In the genomic region with DNA sequence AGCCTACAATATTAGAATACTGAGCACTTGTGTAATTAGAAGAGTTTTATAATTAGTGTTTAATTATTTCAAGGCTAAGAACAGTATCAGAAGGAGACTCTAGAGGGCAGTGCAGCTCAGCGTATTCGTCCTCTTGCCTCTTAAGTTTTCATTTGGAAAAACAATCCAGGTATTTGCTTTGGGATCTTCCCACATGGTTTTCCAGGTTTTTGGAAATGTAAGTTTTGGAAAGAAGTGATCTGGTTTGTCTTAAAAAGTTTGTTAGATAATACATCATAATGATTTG, we compare ENCODE assay signal across 9 mouse cellular contexts.
DNase-seq lines count a peak whose midpoint lies in the region; ATAC-seq and TF ChIP-seq lines count a peak whose summit lies in the region.
"Had no signal": no experiment of that assay in that cellular context is flagged by ENCODE, and none has a peak within 500 bp of the region (broad histone marks: within the 10 kb centered on the region; RNA-seq: fewer than 3 reads in every experiment).

No protein-coding gene starts in this region.

- no peak overlapping the region for H3K9ac ChIP-seq in forebrain, embryonic 11.5 days (ENCODE audit: low read length)
- H3K9ac ChIP-seq in lung, embryonic 14.5 days = no peak overlapping the region
- H3K9ac ChIP-seq: neural tube, embryonic 13.5 days had no signal

- no peaks in the 10 kb centered on the region for H3K27me3 ChIP-seq in forebrain, embryonic 11.5 days (ENCODE audit: control insufficient read depth, insufficient read depth, low read length)
- no peaks in the 10 kb centered on the region for H3K27me3 ChIP-seq in forebrain, embryonic 10.5 days (ENCODE audit: poor library complexity, severe bottlenecking)
- no peaks in the 10 kb centered on the region for H3K27me3 ChIP-seq in lung, embryonic 14.5 days (ENCODE audit: insufficient read depth, low read length)
- H3K27me3 ChIP-seq: neural tube, embryonic 13.5 days had no signal

- H3K27ac ChIP-seq in forebrain, embryonic 11.5 days (ENCODE audit: low read depth, low read length) = no peak overlapping the region
- H3K27ac ChIP-seq in forebrain, embryonic 10.5 days = no peak overlapping the region
- H3K27ac ChIP-seq in lung, embryonic 14.5 days (ENCODE audit: low read depth) = no peak overlapping the region

- WGBS in forebrain, embryonic 11.5 days = 11% methylated on average over 2 of the region's 2 CpGs
- 17% methylated on average over 2 of the region's 2 CpGs for WGBS in forebrain, embryonic 10.5 days
- 23% methylated on average over 2 of the region's 2 CpGs for WGBS in lung, embryonic 14.5 days

- ATAC-seq in forebrain, embryonic 11.5 days (replicated peaks; ENCODE audit: low FRiP score) = peak; percentile 57
- no peak for ATAC-seq in lung, embryonic 14.5 days (ENCODE audit: insufficient read depth)
- ATAC-seq in activated CD4-positive, CD25-positive, alpha-beta regulatory T cell, adult 4 months = no peak

- no peaks in the 10 kb centered on the region for H3K36me3 ChIP-seq in forebrain, embryonic 11.5 days (ENCODE audit: control insufficient read depth, insufficient read depth, low read length)
- H3K36me3 ChIP-seq in forebrain, embryonic 10.5 days (replicated peaks) = peaks cover 4% of the 10 kb centered on the region; the same call in 1 of the 2 replicates
- no peaks in the 10 kb centered on the region for H3K36me3 ChIP-seq in lung, embryonic 14.5 days (ENCODE audit: insufficient read depth)
- H3K36me3 ChIP-seq: neural tube, embryonic 13.5 days had no signal

- H3K4me2 ChIP-seq in forebrain, embryonic 11.5 days (ENCODE audit: low read depth, low read length, severe bottlenecking) = no peak overlapping the region
- H3K4me2 ChIP-seq in lung, embryonic 14.5 days = no peak overlapping the region
- H3K4me2 ChIP-seq: neural tube, embryonic 13.5 days had no signal

- peaks cover 7% of the 10 kb centered on the region; the same call in 1 of the 2 replicates for H3K4me1 ChIP-seq in forebrain, embryonic 11.5 days (replicated peaks; ENCODE audit: control insufficient read depth, insufficient read depth, low read length)
- H3K4me1 ChIP-seq in forebrain, embryonic 10.5 days = peaks cover 71% of the 10 kb centered on the region
- peaks cover 4% of the 10 kb centered on the region; the same call in 1 of the 2 replicates for H3K4me1 ChIP-seq in lung, embryonic 14.5 days (ENCODE audit: insufficient read depth)

- peak; percentile 72 for TF ChIP-seq CTCF in lung, embryonic 14.5 days (IDR thresholded peaks at IDR 0.05; ENCODE audit: low read depth)

- no peak for DNase-seq in forebrain, embryonic 11.5 days (ENCODE audit: low spot score)
- DNase-seq in forebrain, embryonic 10.5 days (ENCODE audit: extremely low spot score, low spot score) = no peak
- DNase-seq in lung, embryonic 14.5 days = peak; percentile 77
- no peak for DNase-seq in lung, postnatal 4 days
- peak; percentile 36 for DNase-seq in c-Kit-positive CD71-negative TER-119-negative erythroid progenitor cells, embryonic 14.5 days (ENCODE audit: low read depth)
- peak; percentile 47 for DNase-seq in lung, postnatal 14 days
- no peak for DNase-seq in urinary bladder, postnatal 4 days (ENCODE audit: low spot score in 2 of 2)

- H3K4me3 ChIP-seq in forebrain, embryonic 11.5 days (ENCODE audit: low read depth, low read length) = no peak overlapping the region
- no peak overlapping the region for H3K4me3 ChIP-seq in forebrain, embryonic 10.5 days
- H3K4me3 ChIP-seq in lung, embryonic 14.5 days (ENCODE audit: low read depth, low read length) = no peak overlapping the region
- H3K4me3 ChIP-seq: neural tube, embryonic 13.5 days had no signal

- H3K9me3 ChIP-seq in forebrain, embryonic 11.5 days (ENCODE audit: control insufficient read depth, low read length) = no peaks in the 10 kb centered on the region
- H3K9me3 ChIP-seq in forebrain, embryonic 10.5 days = no peaks in the 10 kb centered on the region
- no peaks in the 10 kb centered on the region for H3K9me3 ChIP-seq in lung, embryonic 14.5 days (ENCODE audit: low read depth, low read length)
- H3K9me3 ChIP-seq: neural tube, embryonic 13.5 days had no signal

Comparison
In these comparisons a context has a peak if more than half of its experiments do, and no peak if none do; other contexts are left out.
1. DNase-seq: peak in lung, embryonic 14.5 days (single experiment), c-Kit-positive CD71-negative TER-119-negative erythroid progenitor cells, embryonic 14.5 days (single experiment) and lung, postnatal 14 days (single experiment); none in forebrain, embryonic 11.5 days (single experiment), forebrain, embryonic 10.5 days (single experiment), lung, postnatal 4 days (0 of 2) and urinary bladder, postnatal 4 days (0 of 2).